Comparison of ENCODE assay signal across 9 mouse cellular contexts in genomic region chr6:99191636-99192137, GRCm38 (mm10).
A peak's percentile ranks its signal among the peaks of the same experiment; 100 is the strongest.
DNase-seq lines count a peak whose midpoint lies in the region; ATAC-seq and TF ChIP-seq lines count a peak whose summit lies in the region.
"Had no signal": no experiment of that assay in that cellular context is flagged by ENCODE, and none has a peak within 500 bp of the region (broad histone marks: within the 10 kb centered on the region; RNA-seq: fewer than 3 reads in every experiment).

No protein-coding gene starts in this region.

- peak; percentile 41; the same call in 1 of the 2 replicates for TF ChIP-seq CTCF in bone marrow, adult 2 months (IDR thresholded peaks at IDR 0.05; ENCODE audit: control insufficient read depth, insufficient read depth, low read length)

- no peaks in the 10 kb centered on the region for H3K9me3 ChIP-seq in hindbrain, embryonic 10.5 days
- H3K9me3 ChIP-seq in hindbrain, embryonic 13.5 days = no peaks in the 10 kb centered on the region
- no peaks in the 10 kb centered on the region for H3K9me3 ChIP-seq in kidney, embryonic 16.5 days (ENCODE audit: low read length)

- DNase-seq in hindbrain, embryonic 10.5 days (ENCODE audit: low spot score) = no peak
- DNase-seq in 416B (ENCODE audit: low read depth) = peak; percentile 36
- peak; percentile 11 for DNase-seq in lung, postnatal 10 days
- DNase-seq in gastrocnemius, postnatal 4 days (ENCODE audit: low spot score in 2 of 2) = no peak
- DNase-seq: cerebellum, adult 18-20 months had no signal

- H3K4me2 ChIP-seq in hindbrain, embryonic 13.5 days = no peak overlapping the region
- no peak overlapping the region for H3K4me2 ChIP-seq in kidney, embryonic 16.5 days (replicated peaks; ENCODE audit: low read depth, low read length)

- no peaks in the 10 kb centered on the region for H3K36me3 ChIP-seq in hindbrain, embryonic 10.5 days
- H3K36me3 ChIP-seq in hindbrain, embryonic 13.5 days = no peaks in the 10 kb centered on the region
- H3K36me3 ChIP-seq in kidney, embryonic 16.5 days (ENCODE audit: insufficient read depth, low read length) = no peaks in the 10 kb centered on the region

- H3K27ac ChIP-seq in hindbrain, embryonic 10.5 days = peak overlapping the region; percentile 60; the same call in 1 of the 2 replicates
- H3K27ac ChIP-seq in hindbrain, embryonic 13.5 days = no peak overlapping the region
- H3K27ac ChIP-seq in bone marrow, adult 2 months (ENCODE audit: control insufficient read depth, insufficient read depth, low read depth, low read length, poor library complexity) = 0 out of 2 replicates have a peak overlapping the region, but pooled peaks have one; percentile 10
- no peak overlapping the region for H3K27ac ChIP-seq in kidney, embryonic 16.5 days (ENCODE audit: low read length)

- H3K9ac ChIP-seq in hindbrain, embryonic 13.5 days = no peak overlapping the region
- no peak overlapping the region for H3K9ac ChIP-seq in kidney, embryonic 16.5 days (replicated peaks; ENCODE audit: low read length)

- 55% methylated on average over 8 of the region's 8 CpGs for WGBS in hindbrain, embryonic 10.5 days
- WGBS in hindbrain, embryonic 13.5 days = 51% methylated on average over 8 of the region's 8 CpGs
- 52% methylated on average over 8 of the region's 8 CpGs for WGBS in bone marrow, adult 2 months
- 62% methylated on average over 8 of the region's 8 CpGs for WGBS in kidney, embryonic 16.5 days

- no peak for TF ChIP-seq POLR2A in bone marrow, adult 2 months (IDR thresholded peaks at IDR 0.05; ENCODE audit: borderline replicate concordance, control insufficient read depth, low read depth, low read length)

- H3K4me3 ChIP-seq in hindbrain, embryonic 10.5 days = no peak overlapping the region
- H3K4me3 ChIP-seq in hindbrain, embryonic 13.5 days = no peak overlapping the region
- no peak overlapping the region for H3K4me3 ChIP-seq in bone marrow, adult 2 months (replicated peaks; ENCODE audit: control insufficient read depth, low read depth, low read length)
- no peak overlapping the region for H3K4me3 ChIP-seq in kidney, embryonic 16.5 days (ENCODE audit: low read length)

- no peak for ATAC-seq in hindbrain, embryonic 13.5 days (ENCODE audit: low FRiP score)
- no peak for ATAC-seq in inflammation-experienced regulatory T-cells, adult 6 months
- no peak for ATAC-seq in kidney, embryonic 16.5 days (ENCODE audit: low FRiP score, low TSS enrichment)

- no peaks in the 10 kb centered on the region for H3K27me3 ChIP-seq in hindbrain, embryonic 10.5 days (ENCODE audit: insufficient read depth, poor library complexity, severe bottlenecking)
- H3K27me3 ChIP-seq in hindbrain, embryonic 13.5 days = peaks cover 6% of the 10 kb centered on the region; the same call in 1 of the 2 replicates
- H3K27me3 ChIP-seq in kidney, embryonic 16.5 days (ENCODE audit: insufficient read depth, low read length) = peaks cover 4% of the 10 kb centered on the region; the same call in 1 of the 2 replicates

- peaks cover 39% of the 10 kb centered on the region for H3K4me1 ChIP-seq in hindbrain, embryonic 10.5 days (replicated peaks)
- H3K4me1 ChIP-seq in hindbrain, embryonic 13.5 days (replicated peaks) = peaks cover 35% of the 10 kb centered on the region
- peaks cover 5% of the 10 kb centered on the region for H3K4me1 ChIP-seq in bone marrow, adult 2 months (ENCODE audit: control insufficient read depth, insufficient read depth, low read length)
- peaks cover 22% of the 10 kb centered on the region for H3K4me1 ChIP-seq in kidney, embryonic 16.5 days (ENCODE audit: insufficient read depth, low read length)

Comparison
In these comparisons a context has a peak if more than half of its experiments do, and no peak if none do; other contexts are left out.
1. H3K27ac ChIP-seq: peak in hindbrain, embryonic 10.5 days (single experiment) and bone marrow, adult 2 months (single experiment); none in hindbrain, embryonic 13.5 days (single experiment) and kidney, embryonic 16.5 days (single experiment).
2. DNase-seq: peak in 416B (single experiment) and lung, postnatal 10 days (single experiment); none in hindbrain, embryonic 10.5 days (single experiment) and gastrocnemius, postnatal 4 days (0 of 2).